Mouse (Mus musculus) G1E (cell line): ENCODE results near the gene Plekhg1. TPM values are rescaled to one million over a fixed set of nuclear protein-coding genes. Genes with fewer than 3 reads are reported as not detected.

Experiments
- ATAC-seq: 2 replicates; pipeline ENCODE4 v1.8.0; 2016; ENCODE audit warnings: mild to moderate bottlenecking; ENCODE audit not compliant: insufficient number of reproducible peaks, poor library complexity, low FRiP score, severe bottlenecking; ENCODE audit errors: extremely low read depth
- DNase-seq: peaks from one replicate; pipeline ENCODE4 v3.0.0; 2012; ENCODE audit warnings: low spot score
- H3K27me3 ChIP-seq: 2 replicates; pipeline ENCODE4 v1.6.1; 2012; ENCODE audit warnings: mild to moderate bottlenecking, low read length, inconsistent platforms; ENCODE audit not compliant: insufficient read depth
- H3K36me3 ChIP-seq: replicated peaks from 2 replicates; pipeline ENCODE3; 2012; ENCODE audit warnings: mild to moderate bottlenecking, inconsistent platforms
- H3K4me1 ChIP-seq: 2 replicates; pipeline ENCODE4 v1.6.1; 2012; ENCODE audit warnings: low read depth, low read length, inconsistent platforms, mixed read lengths; ENCODE audit not compliant: insufficient read depth
- H3K4me3 ChIP-seq: 2 replicates; pipeline ENCODE4 v1.5.1; 2012; ENCODE audit warnings: low read depth, mild to moderate bottlenecking, inconsistent platforms, low read length, moderate library complexity, mixed read lengths
- H3K9me3 ChIP-seq: replicated peaks from 2 replicates; pipeline ENCODE4 v1.6.1; 2012; ENCODE audit warnings: inconsistent platforms
- CTCF ChIP-seq: IDR thresholded peaks from 2 replicates; pipeline ENCODE4 v1.5.1; 2012; ENCODE audit warnings: low read depth, low read length, inconsistent platforms, mixed read lengths
- GATA1 ChIP-seq: IDR thresholded peaks from 2 replicates; pipeline ENCODE4 v1.6.1; 2012; ENCODE audit warnings: borderline replicate concordance, low read length, inconsistent platforms, mixed read lengths
- GATA2 ChIP-seq: IDR thresholded peaks from 2 replicates; pipeline ENCODE4 v1.6.1; 2012; ENCODE audit warnings: low read depth, low read length, inconsistent platforms, borderline replicate concordance
- POLR2AphosphoS5 ChIP-seq: IDR thresholded peaks from 2 replicates; pipeline ENCODE4 v1.6.1; 2012; ENCODE audit warnings: low read depth, low read length, inconsistent platforms; ENCODE audit not compliant: insufficient replicate concordance
- TAL1 ChIP-seq: conservative IDR thresholded peaks from 2 replicates; pipeline ENCODE4 v1.6.1; 2012; ENCODE audit warnings: low read depth, low read length, inconsistent platforms, mixed read lengths
- polyA plus RNA-seq: library from polyadenylated mRNA; stranded (reverse); fragments of >175 nt; gene quantifications from 2 replicates; pipeline ENCODE4 v1.2.3, GENCODE M21; 2012
- total RNA-seq, 2 experiments: library from RNA; stranded (forward) in 1 of 2; stranded (reverse) in 1 of 2; fragments of 200-1000 nt in 1 of 2; fragments of >200 nt in 1 of 2; fragmentation: Nextera tagmentation in 1 of 2; gene quantifications; 2 replicates each; pipeline ENCODE4 v1.2.3; 2014 to 2017

The Plekhg1 gene
- total and polyA plus RNA-seq, 3 experiments, result 0.15 to 1.8 (median 1.6) TPM

DNA sequence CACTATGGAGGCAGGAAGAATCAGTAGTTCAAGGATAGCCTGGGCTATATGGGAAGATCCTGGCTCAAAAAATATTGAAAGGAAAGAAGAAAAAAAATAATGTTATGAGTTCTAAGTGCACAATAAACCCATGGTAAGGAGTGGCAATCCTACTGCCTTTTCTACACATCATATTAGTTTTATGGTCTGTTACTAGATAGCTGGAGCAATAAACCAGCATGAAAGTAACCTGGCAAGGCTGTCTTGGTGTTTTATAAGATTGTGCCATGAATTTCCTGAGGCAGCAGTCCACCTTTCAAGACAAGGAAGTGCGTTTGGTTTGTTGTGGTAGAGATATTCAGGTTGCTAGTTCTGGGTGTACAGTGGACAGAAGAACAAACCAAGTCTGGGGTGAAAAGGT, 9.4 kb downstream of the Plekhg1 start:
- DNase-seq, result no peak
- no peaks in the 10 kb centered on the region for H3K9me3 ChIP-seq
- H3K36me3 ChIP-seq, result no peaks in the 10 kb centered on the region
- ATAC-seq, result no peak
- no peaks in the 10 kb centered on the region for H3K4me1 ChIP-seq
- no peak overlapping the region for H3K4me3 ChIP-seq
- TF ChIP-seq TAL1, result no peak
- no peak for TF ChIP-seq GATA2
- no peak for TF ChIP-seq POLR2AphosphoS5
- H3K27me3 ChIP-seq, result no peaks in the 10 kb centered on the region

DNA sequence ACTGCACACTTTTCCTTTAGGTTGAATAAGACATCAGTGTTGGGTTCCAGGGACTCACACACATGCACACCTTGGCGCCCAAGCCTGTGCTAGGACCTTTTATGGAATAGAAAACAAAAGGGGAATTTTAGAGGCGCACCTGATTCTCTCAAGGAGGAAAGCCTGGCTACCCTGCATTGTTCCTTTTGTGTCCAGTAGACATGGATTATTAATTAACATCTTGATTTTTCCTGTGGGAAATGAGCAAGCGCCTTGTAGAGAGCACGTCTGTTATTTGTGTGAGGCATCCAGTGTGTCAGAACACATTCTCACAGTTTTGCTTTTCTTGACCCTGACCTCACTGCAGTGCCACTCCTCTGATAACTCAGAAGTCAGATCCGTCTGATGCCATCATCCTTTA, 21.8 kb downstream of the Plekhg1 start:
- Histone ChIP-seq H3K4me3 (no peak overlapping the region), H3K36me3 (no peaks in the 10 kb centered on the region), H3K4me1 (no peaks in the 10 kb centered on the region), H3K9me3 (no peaks in the 10 kb centered on the region), H3K27me3 (no peaks in the 10 kb centered on the region)
- DNase-seq (no peak), ATAC-seq (no peak)
- TF ChIP-seq GATA2 (no peak), CTCF (no peak), TAL1 (no peak), GATA1 (no peak), POLR2AphosphoS5 (no peak)

DNA sequence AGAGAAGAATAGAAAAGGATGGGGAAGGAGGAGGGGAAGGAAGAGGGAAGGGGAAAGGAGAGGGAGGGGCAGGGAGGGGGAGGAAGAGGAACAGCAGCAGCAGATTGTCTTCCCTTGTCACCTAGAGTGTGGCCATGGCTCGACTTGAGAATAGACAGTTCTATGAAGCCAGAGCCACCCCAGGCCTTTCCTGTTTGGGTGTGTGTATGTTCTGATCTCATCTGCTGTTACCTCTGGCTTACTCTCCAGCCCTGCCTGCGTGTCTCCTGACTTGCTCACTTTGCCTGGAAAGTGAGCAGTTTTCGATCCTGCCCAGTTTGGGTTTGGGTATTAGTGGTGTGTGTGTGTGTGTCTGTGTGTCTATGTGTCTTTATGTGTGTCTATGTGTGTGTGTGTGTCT, 23.0 kb downstream of the Plekhg1 start:
- H3K4me3 ChIP-seq, result no peak overlapping the region
- H3K9me3 ChIP-seq, result no peaks in the 10 kb centered on the region
- TF ChIP-seq CTCF, result no peak
- no peak for TF ChIP-seq TAL1
- TF ChIP-seq GATA1, result no peak
- no peak for TF ChIP-seq GATA2
- TF ChIP-seq POLR2AphosphoS5, result no peak
- no peaks in the 10 kb centered on the region for H3K36me3 ChIP-seq
- H3K27me3 ChIP-seq, result no peaks in the 10 kb centered on the region
- H3K4me1 ChIP-seq, result no peaks in the 10 kb centered on the region
- no peak for ATAC-seq
- DNase-seq, result no peak

DNA sequence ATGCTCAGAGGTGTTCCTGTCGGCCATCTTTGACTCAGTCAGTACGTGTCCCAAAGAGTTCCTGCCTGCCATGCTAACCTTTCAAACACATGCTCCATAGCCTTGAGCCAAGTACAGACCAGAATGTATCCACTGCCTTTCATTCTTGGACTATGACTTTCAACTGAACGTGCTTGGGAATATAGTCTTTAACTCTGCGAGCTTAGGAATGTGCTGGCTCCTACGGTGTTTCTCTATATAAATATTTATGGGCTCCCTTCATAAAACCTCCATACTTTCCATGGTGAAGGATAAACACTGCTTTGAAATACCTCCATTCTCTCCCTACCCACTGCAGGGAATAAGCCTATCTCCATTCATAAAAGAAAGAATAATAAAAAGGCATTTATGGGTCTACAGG, 29.0 kb downstream of the Plekhg1 start:
- H3K9me3 ChIP-seq, result no peaks in the 10 kb centered on the region
- H3K4me3 ChIP-seq, result no peak overlapping the region
- TF ChIP-seq CTCF (no peak), GATA1 (no peak), TAL1 (no peak), GATA2 (no peak), POLR2AphosphoS5 (no peak)
- no peaks in the 10 kb centered on the region for H3K4me1 ChIP-seq
- H3K36me3 ChIP-seq, result no peaks in the 10 kb centered on the region
- H3K27me3 ChIP-seq, result no peaks in the 10 kb centered on the region
- ATAC-seq (no peak), DNase-seq (no peak)

DNA sequence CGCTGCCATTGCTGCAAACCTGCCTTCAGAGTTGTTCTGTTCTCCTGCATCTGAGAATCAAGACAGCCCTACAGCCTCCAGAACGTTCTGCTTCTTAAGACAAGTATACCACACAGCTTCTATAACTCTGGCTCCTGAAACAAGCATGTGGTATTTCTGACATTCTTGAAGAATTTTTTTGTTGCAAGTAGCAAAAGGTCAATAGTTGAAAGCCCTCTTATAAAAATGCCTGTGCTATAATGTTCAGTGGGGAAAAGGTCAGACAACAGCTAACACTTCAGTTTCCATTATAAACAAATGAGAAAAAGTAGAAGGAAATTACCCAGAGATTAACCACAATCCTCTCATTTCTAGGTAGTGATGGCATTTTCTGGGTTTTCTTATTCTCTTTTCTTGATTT, 34.2 kb downstream of the Plekhg1 start:
- no peaks in the 10 kb centered on the region for H3K36me3 ChIP-seq
- DNase-seq, result no peak
- H3K9me3 ChIP-seq, result no peaks in the 10 kb centered on the region

DNA sequence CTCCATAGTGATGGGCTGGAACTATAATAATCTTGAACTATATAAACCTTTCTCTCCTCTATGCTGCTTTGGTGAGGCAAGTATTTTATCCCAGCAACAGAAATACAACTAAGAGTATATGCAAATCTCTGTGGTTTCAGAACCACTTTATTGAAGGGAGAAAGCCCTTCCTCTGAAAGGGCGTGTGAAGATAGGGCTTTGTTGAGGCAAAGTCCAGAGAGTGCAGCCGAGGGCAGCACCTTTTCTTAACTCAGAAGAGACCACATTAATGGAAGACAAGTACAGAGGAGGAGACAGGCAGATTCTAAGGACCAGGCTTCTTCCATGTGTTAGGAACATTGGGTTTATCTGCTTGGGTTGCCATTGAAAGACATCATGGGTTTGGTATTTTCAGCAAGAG, 36.6 kb downstream of the Plekhg1 start:
- Histone ChIP-seq H3K36me3 (no peaks in the 10 kb centered on the region), H3K27me3 (no peaks in the 10 kb centered on the region), H3K4me3 (no peak overlapping the region), H3K4me1 (no peaks in the 10 kb centered on the region), H3K9me3 (no peaks in the 10 kb centered on the region)
- ATAC-seq (no peak), DNase-seq (no peak)
- TF ChIP-seq GATA1, result no peak
- TF ChIP-seq TAL1, result no peak

More for the DNA sequence above, 34.2 kb downstream of the Plekhg1 start:
- H3K4me3 ChIP-seq, result no peak overlapping the region
- ATAC-seq, result no peak
- no peaks in the 10 kb centered on the region for H3K4me1 ChIP-seq
- TF ChIP-seq POLR2AphosphoS5 (no peak), CTCF (no peak), GATA2 (no peak), TAL1 (no peak), GATA1 (no peak)
- H3K27me3 ChIP-seq, result no peaks in the 10 kb centered on the region

DNA sequence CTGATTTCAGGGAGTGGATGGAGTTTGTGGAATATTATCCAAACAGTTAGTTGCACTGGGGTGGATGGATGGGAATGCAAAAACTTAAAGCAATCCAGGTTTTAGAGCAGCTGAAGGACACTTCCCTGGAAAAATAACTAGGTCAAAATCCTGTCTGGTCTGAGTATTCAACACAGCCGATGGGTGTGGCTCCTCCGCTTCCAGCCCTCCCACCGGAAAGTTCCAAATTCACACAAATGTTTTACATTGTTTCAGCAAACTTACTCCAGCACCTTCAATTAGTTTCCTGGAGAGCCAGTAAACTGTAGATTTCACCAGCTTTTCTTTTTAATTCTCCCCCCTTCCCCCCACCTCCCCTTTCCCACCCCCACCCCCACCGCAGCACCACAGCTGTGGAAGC, 45.2 kb downstream of the Plekhg1 start:
- no peak overlapping the region for H3K4me3 ChIP-seq
- 0 out of 2 replicates have a peak, but pooled peaks cover 2% of the 10 kb centered on the region for H3K27me3 ChIP-seq
- ATAC-seq (no peak), DNase-seq (no peak)
- TF ChIP-seq POLR2AphosphoS5 (no peak), GATA1 (no peak), TAL1 (no peak), GATA2 (no peak), CTCF (no peak)
- H3K4me1 ChIP-seq, result no peaks in the 10 kb centered on the region
- H3K36me3 ChIP-seq, result no peaks in the 10 kb centered on the region
- no peaks in the 10 kb centered on the region for H3K9me3 ChIP-seq
